Mouse (Mus musculus): ENCODE results near the gene Vps50. TPM values are rescaled to one million over a fixed set of nuclear protein-coding genes. Genes with fewer than 3 reads are reported as not detected.

Gene Vps50
- polyA plus RNA-seq, 1 experiment from 2014 or later: 6.4 TPM

DNA sequence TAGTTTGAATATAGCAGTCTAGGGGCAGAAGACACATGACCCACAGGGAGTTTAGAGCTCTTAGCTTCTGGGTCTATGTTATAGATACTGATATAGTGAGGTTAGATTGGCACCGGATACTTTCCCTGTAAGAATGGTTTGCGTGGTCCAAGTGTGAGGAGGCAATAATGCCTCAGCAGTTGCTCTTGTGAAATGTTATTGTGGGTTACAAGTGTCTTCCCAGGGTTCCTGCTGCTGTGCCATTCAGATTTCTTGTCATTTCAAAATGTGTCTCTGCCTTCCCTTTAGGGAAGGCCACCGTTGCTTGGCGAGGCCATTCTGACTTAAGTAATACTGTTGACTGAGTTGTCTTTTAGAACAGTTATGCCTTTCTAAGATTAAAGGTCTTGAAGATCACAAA is 66.8 kb downstream of the Vps50 start:
- TF ChIP-seq EP300 (IDR thresholded peaks at IDR 0.05; ENCODE audit: low read depth): no peak
- no peak for TF ChIP-seq CTCF (IDR thresholded peaks at IDR 0.05; ENCODE audit: low read depth)
- peaks cover 5% of the 10 kb centered on the region; the same call in 1 of the 2 replicates for H3K36me3 ChIP-seq (replicated peaks; ENCODE audit: insufficient read depth, low read length)
- H3K4me1 ChIP-seq (ENCODE audit: insufficient read depth): no peaks in the 10 kb centered on the region; the same call in 1 of the 2 replicates
- ATAC-seq (no peak), DNase-seq (no peak)
- H3K9ac ChIP-seq (replicated peaks): no peak overlapping the region
- H3K4me3 ChIP-seq (ENCODE audit: low read depth, low read length): no peak overlapping the region
- H3K27me3 ChIP-seq (ENCODE audit: insufficient read depth, low read length): no peaks in the 10 kb centered on the region
- WGBS (ENCODE audit: insufficient replicate concordance): 74% methylated on average over 4 of the region's 4 CpGs
- H3K9me3 ChIP-seq (ENCODE audit: low read length): no peaks in the 10 kb centered on the region
- H3K27ac ChIP-seq (ENCODE audit: low read depth): no peak overlapping the region
- no peak overlapping the region for H3K4me2 ChIP-seq (ENCODE audit: low read depth, low read length)

DNA sequence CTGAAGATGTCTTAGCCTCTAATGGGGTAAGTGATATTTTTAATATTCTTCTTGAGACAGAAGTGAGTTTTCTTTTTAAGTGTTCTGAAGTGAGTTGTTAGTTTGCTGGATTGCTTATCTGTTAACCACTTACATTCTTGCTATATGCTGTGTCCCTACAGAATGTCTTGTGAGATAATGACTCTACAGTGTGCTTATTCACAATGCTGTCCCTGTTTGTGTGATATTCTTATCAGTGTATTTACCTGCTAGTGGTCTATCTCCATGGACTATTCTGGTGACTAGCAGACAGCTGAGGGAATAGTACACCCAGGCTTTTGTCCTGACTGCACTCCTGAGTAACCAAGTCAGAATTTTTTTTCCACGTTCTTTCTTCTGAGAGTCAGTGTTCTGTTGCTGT is 67.5 kb downstream of the Vps50 start:
- TF ChIP-seq CTCF (IDR thresholded peaks at IDR 0.05; ENCODE audit: low read depth): no peak
- peak; percentile 61 for TF ChIP-seq EP300 (IDR thresholded peaks at IDR 0.05; ENCODE audit: low read depth)
- Histone ChIP-seq H3K27ac (ENCODE audit: low read depth) (no peak overlapping the region), H3K9ac (replicated peaks) (no peak overlapping the region), H3K4me3 (ENCODE audit: low read depth, low read length) (no peak overlapping the region), H3K4me1 (ENCODE audit: insufficient read depth) (no peaks in the 10 kb centered on the region; the same call in 1 of the 2 replicates), H3K36me3 (replicated peaks; ENCODE audit: insufficient read depth, low read length) (peaks cover 5% of the 10 kb centered on the region; the same call in 1 of the 2 replicates), H3K4me2 (ENCODE audit: low read depth, low read length) (no peak overlapping the region), H3K9me3 (ENCODE audit: low read length) (no peaks in the 10 kb centered on the region), H3K27me3 (ENCODE audit: insufficient read depth, low read length) (no peaks in the 10 kb centered on the region)
- 69% methylated on average over 1 of the region's 1 CpGs for WGBS (ENCODE audit: insufficient replicate concordance)
- peak; percentile 64 for ATAC-seq
- no peak for DNase-seq

- Histone ChIP-seq H3K36me3 (replicated peaks; ENCODE audit: insufficient read depth, low read length) (peaks cover 11% of the 10 kb centered on the region; the same call in 1 of the 2 replicates), H3K27ac (ENCODE audit: low read depth) (no peak overlapping the region), H3K4me3 (ENCODE audit: low read depth, low read length) (no peak overlapping the region), H3K9ac (replicated peaks) (no peak overlapping the region), H3K9me3 (ENCODE audit: low read length) (no peaks in the 10 kb centered on the region), H3K4me2 (ENCODE audit: low read depth, low read length) (no peak overlapping the region), H3K27me3 (ENCODE audit: insufficient read depth, low read length) (no peaks in the 10 kb centered on the region), H3K4me1 (ENCODE audit: insufficient read depth) (no peaks in the 10 kb centered on the region; the same call in 1 of the 2 replicates)
- DNase-seq (no peak), ATAC-seq (no peak)
- TF ChIP-seq CTCF (IDR thresholded peaks at IDR 0.05; ENCODE audit: low read depth) (no peak), EP300 (IDR thresholded peaks at IDR 0.05; ENCODE audit: low read depth) (no peak)
- 91% methylated on average over 7 of the region's 7 CpGs for WGBS (ENCODE audit: insufficient replicate concordance)
Measured at GRCm38 (mm10) chr6:3567071-3567610, 69.0 kb downstream of the Vps50 start.

DNA sequence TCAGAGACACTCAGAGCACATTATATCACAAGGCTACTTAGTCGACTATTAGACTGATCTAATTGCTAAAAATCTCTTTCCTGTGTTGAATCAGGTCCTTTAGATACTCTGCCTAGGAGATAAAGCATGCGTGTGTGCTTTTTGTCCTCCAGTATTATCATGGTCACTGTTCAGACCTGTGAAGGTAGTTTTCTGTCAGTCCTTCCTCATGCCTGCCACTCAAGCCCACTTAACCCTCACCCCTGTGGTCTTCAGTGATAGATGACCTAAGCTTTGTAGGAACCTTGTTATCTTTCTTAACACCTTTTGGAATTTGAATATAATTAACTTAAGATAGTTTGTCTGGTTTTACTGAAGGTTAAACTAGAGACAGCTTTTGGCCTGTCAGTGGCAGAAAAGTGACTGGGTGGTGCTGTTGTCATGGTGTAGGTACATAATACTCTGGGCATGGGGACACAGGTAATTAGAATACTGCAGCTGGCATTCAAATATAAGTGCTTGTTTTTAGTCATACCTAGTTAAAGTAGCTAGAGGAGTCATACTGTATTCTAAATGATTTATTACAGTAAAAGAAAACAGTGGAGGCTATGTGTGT is 74.1 kb downstream of the Vps50 start:
- no peaks in the 10 kb centered on the region for H3K4me1 ChIP-seq (ENCODE audit: insufficient read depth)
- DNase-seq (no peak), ATAC-seq (no peak)
- H3K9me3 ChIP-seq (ENCODE audit: low read length): no peaks in the 10 kb centered on the region
- no peak overlapping the region for H3K9ac ChIP-seq (replicated peaks)
- H3K36me3 ChIP-seq (replicated peaks; ENCODE audit: insufficient read depth, low read length): peaks cover 12% of the 10 kb centered on the region; the same call in 1 of the 2 replicates
- WGBS (ENCODE audit: insufficient replicate concordance): 51% methylated on average over 2 of the region's 2 CpGs
- no peak overlapping the region for H3K4me2 ChIP-seq (ENCODE audit: low read depth, low read length)
- H3K27me3 ChIP-seq (ENCODE audit: insufficient read depth, low read length): no peaks in the 10 kb centered on the region
- no peak overlapping the region for H3K27ac ChIP-seq (ENCODE audit: low read depth)
- no peak overlapping the region for H3K4me3 ChIP-seq (ENCODE audit: low read depth, low read length)
- TF ChIP-seq CTCF (IDR thresholded peaks at IDR 0.05; ENCODE audit: low read depth) (no peak), EP300 (IDR thresholded peaks at IDR 0.05; ENCODE audit: low read depth) (no peak)

DNA sequence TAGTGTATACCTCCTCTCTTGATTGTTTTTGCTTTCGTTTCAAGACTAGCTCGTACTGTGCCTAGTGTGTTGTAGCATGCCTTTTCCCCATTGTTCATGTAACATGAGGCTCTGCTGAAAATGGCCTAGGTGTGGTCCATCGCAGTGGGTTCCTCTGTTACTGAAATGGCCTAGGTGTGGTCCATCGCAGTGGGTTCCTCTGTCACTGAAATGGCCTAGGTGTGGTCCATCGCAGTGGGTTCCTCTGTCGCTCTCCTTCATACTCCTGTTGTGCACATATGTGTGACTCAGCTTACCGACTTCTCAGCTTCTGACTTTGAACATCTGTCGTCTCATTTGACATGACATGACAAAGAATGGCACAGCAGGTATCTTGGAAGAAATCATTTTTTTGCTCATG is 75.6 kb downstream of the Vps50 start:
- ATAC-seq (no peak), DNase-seq (no peak)
- no peaks in the 10 kb centered on the region for H3K4me1 ChIP-seq (ENCODE audit: insufficient read depth)
- no peak overlapping the region for H3K4me3 ChIP-seq (ENCODE audit: low read depth, low read length)
- H3K36me3 ChIP-seq (replicated peaks; ENCODE audit: insufficient read depth, low read length): peaks cover 10% of the 10 kb centered on the region; the same call in 1 of the 2 replicates
- H3K4me2 ChIP-seq (ENCODE audit: low read depth, low read length): no peak overlapping the region
- H3K9ac ChIP-seq (replicated peaks): no peak overlapping the region
- no peak for TF ChIP-seq CTCF (IDR thresholded peaks at IDR 0.05; ENCODE audit: low read depth)
- TF ChIP-seq EP300 (IDR thresholded peaks at IDR 0.05; ENCODE audit: low read depth): no peak
- H3K27ac ChIP-seq (ENCODE audit: low read depth): no peak overlapping the region
- H3K27me3 ChIP-seq (ENCODE audit: insufficient read depth, low read length): no peaks in the 10 kb centered on the region
- 89% methylated on average over 8 of the region's 8 CpGs for WGBS (ENCODE audit: insufficient replicate concordance)
- no peaks in the 10 kb centered on the region for H3K9me3 ChIP-seq (ENCODE audit: low read length)

- Histone ChIP-seq H3K4me3 (ENCODE audit: low read depth, low read length) (no peak overlapping the region), H3K36me3 (replicated peaks; ENCODE audit: insufficient read depth, low read length) (no peaks in the 10 kb centered on the region), H3K27ac (ENCODE audit: low read depth) (no peak overlapping the region), H3K9me3 (ENCODE audit: low read length) (no peaks in the 10 kb centered on the region), H3K4me2 (ENCODE audit: low read depth, low read length) (no peak overlapping the region), H3K9ac (replicated peaks) (no peak overlapping the region), H3K4me1 (ENCODE audit: insufficient read depth) (no peaks in the 10 kb centered on the region), H3K27me3 (ENCODE audit: insufficient read depth, low read length) (no peaks in the 10 kb centered on the region)
- ATAC-seq (no peak), DNase-seq (no peak)
- no peak for TF ChIP-seq EP300 (IDR thresholded peaks at IDR 0.05; ENCODE audit: low read depth)
- no peak for TF ChIP-seq CTCF (IDR thresholded peaks at IDR 0.05; ENCODE audit: low read depth)
- WGBS (ENCODE audit: insufficient replicate concordance): 88% methylated on average over 1 of the region's 1 CpGs
Measured at GRCm38 (mm10) chr6:3585402-3585801, 87.2 kb downstream of the Vps50 start.
